Mouse (Mus musculus): ENCODE measurements around the gene Faim2. TPM values are rescaled to one million over a fixed set of nuclear protein-coding genes. Genes with fewer than 3 reads are reported as not detected.

The Faim2 gene
- total and polyA plus RNA-seq, 3 experiments: 0.33 TPM; not detected in 2

DNA sequence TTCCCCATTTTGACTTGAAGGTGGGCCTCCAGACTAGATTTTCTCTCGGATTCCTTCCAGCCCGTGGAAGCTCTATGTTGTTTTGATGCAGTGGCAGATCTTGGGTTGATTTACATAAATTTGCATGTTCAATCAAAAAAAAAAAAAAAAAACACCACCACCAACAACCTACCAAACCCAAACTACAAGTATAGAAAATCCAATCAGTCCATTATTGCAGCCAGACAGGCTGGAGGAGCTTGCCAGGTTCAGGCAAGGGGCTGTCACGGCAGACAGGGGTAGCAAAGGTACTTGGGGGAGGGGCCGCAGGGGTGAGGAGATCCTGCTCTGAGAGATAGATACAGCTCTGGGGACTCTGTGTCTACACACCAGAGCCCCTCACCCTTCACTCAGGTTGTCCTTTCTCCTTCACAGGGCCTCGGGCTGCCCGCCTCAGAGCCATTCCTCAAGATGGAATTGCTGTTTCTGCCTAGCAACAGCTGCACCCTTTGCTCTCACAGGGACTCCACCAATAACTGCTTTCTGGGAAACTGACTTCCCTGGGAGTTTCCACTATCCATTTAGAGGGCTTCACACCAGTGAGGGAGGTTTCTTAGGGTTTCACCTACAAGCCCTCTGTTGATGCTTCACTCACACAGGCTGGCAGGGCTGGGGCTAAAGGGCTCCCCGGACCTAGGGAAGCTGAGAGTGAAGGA, 73.2 kb downstream of the Faim2 start:
- H3K4me1 ChIP-seq (ENCODE audit: insufficient read depth, low read depth, low read length): peaks cover 34% of the 10 kb centered on the region
- ATAC-seq (ENCODE audit: extremely low read depth, insufficient number of reproducible peaks, low FRiP score, poor library complexity, severe bottlenecking): no peak

GRCm38 (mm10) chr15:99453153-99453900, 74.6 kb downstream of the Faim2 start:
- Histone ChIP-seq H3K36me3 (replicated peaks) (peaks cover 18% of the 10 kb centered on the region), H3K9me3 (replicated peaks) (no peaks in the 10 kb centered on the region), H3K27me3 (ENCODE audit: insufficient read depth, low read length) (peaks cover 20% of the 10 kb centered on the region), H3K4me3 (ENCODE audit: low read depth, low read length) (no peak overlapping the region), H3K4me1 (ENCODE audit: insufficient read depth, low read depth, low read length) (peaks cover 32% of the 10 kb centered on the region)
- ATAC-seq (ENCODE audit: extremely low read depth, insufficient number of reproducible peaks, low FRiP score, poor library complexity, severe bottlenecking) (no peak), DNase-seq (ENCODE audit: low spot score) (no peak)
- TF ChIP-seq TAL1 (conservative IDR thresholded peaks at IDR 0.05; ENCODE audit: low read depth, low read length) (no peak), POLR2AphosphoS5 (IDR thresholded peaks at IDR 0.05; ENCODE audit: insufficient replicate concordance, low read depth, low read length) (no peak), CTCF (IDR thresholded peaks at IDR 0.05; ENCODE audit: low read depth, low read length) (no peak), GATA1 (IDR thresholded peaks at IDR 0.05; ENCODE audit: borderline replicate concordance, low read length) (no peak), GATA2 (IDR thresholded peaks at IDR 0.05; ENCODE audit: borderline replicate concordance, low read depth, low read length) (no peak)

More for the DNA sequence above, 73.2 kb downstream of the Faim2 start:
- Histone ChIP-seq H3K9me3 (replicated peaks) (no peaks in the 10 kb centered on the region), H3K4me3 (ENCODE audit: low read depth, low read length) (no peak overlapping the region), H3K27me3 (ENCODE audit: insufficient read depth, low read length) (peaks cover 20% of the 10 kb centered on the region), H3K36me3 (replicated peaks) (peaks cover 15% of the 10 kb centered on the region)
- no peak for TF ChIP-seq CTCF (IDR thresholded peaks at IDR 0.05; ENCODE audit: low read depth, low read length)
- no peak for TF ChIP-seq GATA1 (IDR thresholded peaks at IDR 0.05; ENCODE audit: borderline replicate concordance, low read length)
- no peak for TF ChIP-seq GATA2 (IDR thresholded peaks at IDR 0.05; ENCODE audit: borderline replicate concordance, low read depth, low read length)
- TF ChIP-seq TAL1 (conservative IDR thresholded peaks at IDR 0.05; ENCODE audit: low read depth, low read length): no peak
- no peak for TF ChIP-seq POLR2AphosphoS5 (IDR thresholded peaks at IDR 0.05; ENCODE audit: insufficient replicate concordance, low read depth, low read length)
- no peak for DNase-seq (ENCODE audit: low spot score)

- Histone ChIP-seq H3K9me3 (replicated peaks) (no peaks in the 10 kb centered on the region), H3K36me3 (replicated peaks) (peaks cover 11% of the 10 kb centered on the region), H3K27me3 (ENCODE audit: insufficient read depth, low read length) (peaks cover 6% of the 10 kb centered on the region; the same call in 1 of the 2 replicates), H3K4me1 (ENCODE audit: insufficient read depth, low read depth, low read length) (peaks cover 6% of the 10 kb centered on the region; the same call in 1 of the 2 replicates), H3K4me3 (ENCODE audit: low read depth, low read length) (no peak overlapping the region)
- DNase-seq (ENCODE audit: low spot score): no peak
- TF ChIP-seq GATA2 (IDR thresholded peaks at IDR 0.05; ENCODE audit: borderline replicate concordance, low read depth, low read length): no peak
- TF ChIP-seq GATA1 (IDR thresholded peaks at IDR 0.05; ENCODE audit: borderline replicate concordance, low read length): no peak
- TF ChIP-seq TAL1 (conservative IDR thresholded peaks at IDR 0.05; ENCODE audit: low read depth, low read length): no peak
- no peak for TF ChIP-seq CTCF (IDR thresholded peaks at IDR 0.05; ENCODE audit: low read depth, low read length)
- TF ChIP-seq POLR2AphosphoS5 (IDR thresholded peaks at IDR 0.05; ENCODE audit: insufficient replicate concordance, low read depth, low read length): no peak
- no peak; the same call in 1 of the 2 replicates for ATAC-seq (ENCODE audit: extremely low read depth, insufficient number of reproducible peaks, low FRiP score, poor library complexity, severe bottlenecking)
Observed at GRCm38 (mm10) chr15:99449751-99450280, 78.1 kb downstream of the Faim2 start.

DNA sequence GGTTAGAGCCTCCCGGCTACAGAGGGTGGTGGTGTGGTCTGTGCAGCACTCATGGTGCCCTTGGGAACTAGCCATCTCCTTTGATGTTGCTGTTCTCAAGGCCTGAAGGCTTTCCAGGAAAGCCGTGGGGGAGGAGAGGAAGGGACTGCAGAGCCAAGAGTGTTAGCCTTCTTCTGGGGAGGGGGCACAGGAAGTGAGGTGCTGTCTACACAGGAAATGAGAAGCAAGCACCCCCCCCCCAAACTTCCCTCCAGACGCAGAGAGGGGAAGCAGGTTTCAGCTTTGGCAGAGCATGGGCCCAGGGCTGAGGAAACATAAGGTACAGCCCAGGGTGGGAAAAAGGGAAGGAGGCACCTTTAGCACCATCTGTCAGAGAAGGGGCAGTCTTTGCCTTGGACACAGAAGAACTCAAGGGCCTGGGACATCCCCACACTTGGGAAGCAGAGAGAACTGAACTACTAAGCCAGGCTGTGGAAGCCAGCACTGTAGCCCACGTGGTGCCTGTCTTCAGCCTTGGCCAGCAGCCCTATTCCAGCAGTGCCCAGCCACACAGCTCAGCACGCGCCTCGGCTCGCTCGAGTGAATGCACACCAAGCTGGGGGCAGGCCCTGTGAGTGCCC, 78.7 kb downstream of the Faim2 start:
- H3K36me3 ChIP-seq (replicated peaks): peaks cover 9% of the 10 kb centered on the region
- ATAC-seq (ENCODE audit: extremely low read depth, insufficient number of reproducible peaks, low FRiP score, poor library complexity, severe bottlenecking) (no peak), DNase-seq (ENCODE audit: low spot score) (no peak)
- no peak for TF ChIP-seq GATA2 (IDR thresholded peaks at IDR 0.05; ENCODE audit: borderline replicate concordance, low read depth, low read length)
- no peak for TF ChIP-seq POLR2AphosphoS5 (IDR thresholded peaks at IDR 0.05; ENCODE audit: insufficient replicate concordance, low read depth, low read length)
- TF ChIP-seq TAL1 (conservative IDR thresholded peaks at IDR 0.05; ENCODE audit: low read depth, low read length): no peak
- TF ChIP-seq GATA1 (IDR thresholded peaks at IDR 0.05; ENCODE audit: borderline replicate concordance, low read length): no peak
- no peak for TF ChIP-seq CTCF (IDR thresholded peaks at IDR 0.05; ENCODE audit: low read depth, low read length)
- peaks cover 6% of the 10 kb centered on the region; the same call in 1 of the 2 replicates for H3K27me3 ChIP-seq (ENCODE audit: insufficient read depth, low read length)
- peaks cover 6% of the 10 kb centered on the region; the same call in 1 of the 2 replicates for H3K4me1 ChIP-seq (ENCODE audit: insufficient read depth, low read depth, low read length)
- no peaks in the 10 kb centered on the region for H3K9me3 ChIP-seq (replicated peaks)
- H3K4me3 ChIP-seq (ENCODE audit: low read depth, low read length): no peak overlapping the region

Other genes starting within 250 kb of the Faim2 start
- gene Prpf40b, start 233.1 kb downstream of the Faim2 start, total RNA-seq (2014; fragmentation: Nextera tagmentation): 39.1 and 39.5 TPM in 2 replicates
- 10.1 and 13.1 TPM in 2 replicates for gene Prpf40b, start 233.1 kb downstream of the Faim2 start, total RNA-seq (2017)
- gene Prpf40b, start 233.1 kb downstream of the Faim2 start, polyA plus RNA-seq (2012): 47.2 and 53.8 TPM in 2 replicates
- not detected in 2 replicates for gene Fam186b, start 232.3 kb downstream of the Faim2 start, total RNA-seq (2014; fragmentation: Nextera tagmentation)
- 0.12 TPM in 1 of 2 replicates, not detected in the other for gene Fam186b, start 232.3 kb downstream of the Faim2 start, total RNA-seq (2017)
- not detected in 2 replicates for gene Fam186b, start 232.3 kb downstream of the Faim2 start, polyA plus RNA-seq (2012)
- 4.8 TPM in 1 of 2 replicates, not detected in the other for gene Fmnl3, start 157.7 kb downstream of the Faim2 start, total RNA-seq (2014; fragmentation: Nextera tagmentation)
- gene Fmnl3, start 157.7 kb downstream of the Faim2 start, total RNA-seq (2017): 0.11 and 0.46 TPM in 2 replicates
- gene Fmnl3, start 157.7 kb downstream of the Faim2 start, polyA plus RNA-seq (2012): 0.07 and 0.08 TPM in 2 replicates
- 239 and 279 TPM in 2 replicates for gene Tmbim6, start 135.3 kb downstream of the Faim2 start, total RNA-seq (2014; fragmentation: Nextera tagmentation)
- gene Tmbim6, start 135.3 kb downstream of the Faim2 start, total RNA-seq (2017): 91.2 and 93.0 TPM in 2 replicates
- gene Tmbim6, start 135.3 kb downstream of the Faim2 start, polyA plus RNA-seq (2012): 97.5 and 125 TPM in 2 replicates
- gene Nckap5l, start 70.4 kb downstream of the Faim2 start, total RNA-seq (2014; fragmentation: Nextera tagmentation): 16.1 and 18.7 TPM in 2 replicates
- gene Nckap5l, start 70.4 kb downstream of the Faim2 start, total RNA-seq (2017): 0.58 and 0.60 TPM in 2 replicates
- gene Nckap5l, start 70.4 kb downstream of the Faim2 start, polyA plus RNA-seq (2012): 15.2 and 17.2 TPM in 2 replicates
- 10.3 and 13.2 TPM in 2 replicates for gene Bcdin3d, start 53.4 kb downstream of the Faim2 start, total RNA-seq (2014; fragmentation: Nextera tagmentation)
- gene Bcdin3d, start 53.4 kb downstream of the Faim2 start, total RNA-seq (2017): 8.6 and 10.8 TPM in 2 replicates
- 10.0 and 10.5 TPM in 2 replicates for gene Bcdin3d, start 53.4 kb downstream of the Faim2 start, polyA plus RNA-seq (2012)
- gene Aqp2, start 50.9 kb upstream of the Faim2 start, total RNA-seq (2014; fragmentation: Nextera tagmentation): not detected in 2 replicates
- 0.11 TPM in 1 of 2 replicates, not detected in the other for gene Aqp2, start 50.9 kb upstream of the Faim2 start, total RNA-seq (2017)
- not detected in 2 replicates for gene Aqp2, start 50.9 kb upstream of the Faim2 start, polyA plus RNA-seq (2012)
- not detected in 2 replicates for gene Aqp5, start 62.6 kb upstream of the Faim2 start, total RNA-seq (2014; fragmentation: Nextera tagmentation)
- 0.44 TPM in 1 of 2 replicates, not detected in the other for gene Aqp5, start 62.6 kb upstream of the Faim2 start, total RNA-seq (2017)
- not detected in 2 replicates for gene Aqp5, start 62.6 kb upstream of the Faim2 start, polyA plus RNA-seq (2012)
- not detected in 2 replicates for gene Aqp6, start 73.2 kb upstream of the Faim2 start, total RNA-seq (2014; fragmentation: Nextera tagmentation)
- 0.12 TPM in 1 of 2 replicates, not detected in the other for gene Aqp6, start 73.2 kb upstream of the Faim2 start, total RNA-seq (2017)
- not detected in 2 replicates for gene Aqp6, start 73.2 kb upstream of the Faim2 start, polyA plus RNA-seq (2012)
- gene Racgap1, start 123.5 kb upstream of the Faim2 start, total RNA-seq (2014; fragmentation: Nextera tagmentation): 132 and 189 TPM in 2 replicates
- 71.7 and 81.3 TPM in 2 replicates for gene Racgap1, start 123.5 kb upstream of the Faim2 start, total RNA-seq (2017)
- 21.4 and 35.6 TPM in 2 replicates for gene Racgap1, start 123.5 kb upstream of the Faim2 start, polyA plus RNA-seq (2012)
- gene Asic1, start 142.2 kb upstream of the Faim2 start, total RNA-seq (2014; fragmentation: Nextera tagmentation): not detected in 2 replicates
- 0.22 and 0.41 TPM in 2 replicates for gene Asic1, start 142.2 kb upstream of the Faim2 start, total RNA-seq (2017)
- not detected in 2 replicates for gene Asic1, start 142.2 kb upstream of the Faim2 start, polyA plus RNA-seq (2012)
- gene Smarcd1, start 174.0 kb upstream of the Faim2 start, total RNA-seq (2014; fragmentation: Nextera tagmentation): 43.3 and 50.9 TPM in 2 replicates
- 11.4 and 12.0 TPM in 2 replicates for gene Smarcd1, start 174.0 kb upstream of the Faim2 start, total RNA-seq (2017)
- 45.3 and 69.1 TPM in 2 replicates for gene Smarcd1, start 174.0 kb upstream of the Faim2 start, polyA plus RNA-seq (2012)
- not detected in 2 replicates for gene Gm17349, start 177.3 kb upstream of the Faim2 start, total RNA-seq (2014; fragmentation: Nextera tagmentation)
- gene Gm17349, start 177.3 kb upstream of the Faim2 start, total RNA-seq (2017): 0.98 TPM in 1 of 2 replicates, not detected in the other
- gene Gm17349, start 177.3 kb upstream of the Faim2 start, polyA plus RNA-seq (2012): 2.3 and 4.1 TPM in 2 replicates
- gene Gpd1, start 189.3 kb upstream of the Faim2 start, total RNA-seq (2014; fragmentation: Nextera tagmentation): not detected in 2 replicates
- gene Gpd1, start 189.3 kb upstream of the Faim2 start, total RNA-seq (2017): 0.06 TPM in 1 of 2 replicates, not detected in the other
- not detected in 2 replicates for gene Gpd1, start 189.3 kb upstream of the Faim2 start, polyA plus RNA-seq (2012)
- 40.8 and 46.1 TPM in 2 replicates for gene Cox14, start 197.5 kb upstream of the Faim2 start, total RNA-seq (2014; fragmentation: Nextera tagmentation)
- 44.1 and 48.8 TPM in 2 replicates for gene Cox14, start 197.5 kb upstream of the Faim2 start, total RNA-seq (2017)
- 108 and 115 TPM in 2 replicates for gene Cox14, start 197.5 kb upstream of the Faim2 start, polyA plus RNA-seq (2012)
- gene Cers5, start 244.7 kb upstream of the Faim2 start, total RNA-seq (2014; fragmentation: Nextera tagmentation): 0.45 and 0.68 TPM in 2 replicates
- gene Cers5, start 244.7 kb upstream of the Faim2 start, total RNA-seq (2017): 4.9 and 6.1 TPM in 2 replicates
- 0.69 and 0.77 TPM in 2 replicates for gene Cers5, start 244.7 kb upstream of the Faim2 start, polyA plus RNA-seq (2012)